Mouse (Mus musculus): ENCODE results near the gene Oscp1. TPM values are rescaled to one million over a fixed set of nuclear protein-coding genes. Genes with fewer than 3 reads are reported as not detected.
"Not testable (repeated sequence)": the region's sequence is repeated elsewhere in the genome, so short reads cannot be mapped to it uniquely, and the experiment has no call there.

Gene Oscp1
- total RNA-seq, 1 experiment from 2014 or later, result 23.7 TPM

DNA sequence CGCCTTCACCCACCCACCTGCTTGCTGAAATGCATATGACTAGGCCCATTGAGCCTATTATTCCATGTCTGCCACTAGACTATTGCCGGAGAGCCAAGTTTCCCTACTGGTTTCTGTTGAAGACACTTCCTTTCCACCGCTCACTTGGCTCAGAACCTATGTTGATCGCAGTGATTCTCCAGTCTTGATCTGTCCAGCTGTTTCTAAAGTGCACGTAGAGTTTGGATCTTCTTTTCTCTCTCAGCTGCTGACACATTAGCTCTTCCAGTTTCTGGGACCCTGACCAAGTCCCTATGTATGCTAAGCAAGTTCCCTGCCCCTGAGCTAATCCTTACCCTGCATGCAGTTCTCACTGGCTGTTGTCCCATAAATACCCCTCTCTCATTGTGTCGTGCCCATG lies 19.5 kb downstream of the Oscp1 start:
- ATAC-seq (ENCODE audit: extremely low read depth, insufficient number of reproducible peaks, low FRiP score, poor library complexity, severe bottlenecking), result no peak

DNA sequence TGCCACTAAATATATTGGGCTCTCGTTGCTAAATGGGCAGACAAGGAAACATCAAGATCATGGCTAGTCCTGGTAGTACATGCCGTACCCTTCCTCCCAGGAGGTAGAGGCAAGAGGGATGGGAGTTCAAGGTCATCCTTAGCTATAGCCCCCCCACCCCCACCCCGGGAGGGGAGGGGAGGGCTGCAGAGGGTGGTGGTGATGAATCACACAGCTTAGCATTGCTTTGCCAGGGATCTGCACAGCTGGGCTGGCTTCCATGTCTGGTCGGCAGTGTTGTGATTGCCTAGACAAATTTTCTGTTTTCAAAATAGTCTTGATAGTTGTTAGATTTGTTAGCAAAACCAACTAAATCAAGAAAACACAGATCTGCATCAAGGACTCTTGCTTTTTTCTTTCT lies 20.9 kb downstream of the Oscp1 start:
- ATAC-seq (ENCODE audit: extremely low read depth, insufficient number of reproducible peaks, low FRiP score, poor library complexity, severe bottlenecking), result no peak

DNA sequence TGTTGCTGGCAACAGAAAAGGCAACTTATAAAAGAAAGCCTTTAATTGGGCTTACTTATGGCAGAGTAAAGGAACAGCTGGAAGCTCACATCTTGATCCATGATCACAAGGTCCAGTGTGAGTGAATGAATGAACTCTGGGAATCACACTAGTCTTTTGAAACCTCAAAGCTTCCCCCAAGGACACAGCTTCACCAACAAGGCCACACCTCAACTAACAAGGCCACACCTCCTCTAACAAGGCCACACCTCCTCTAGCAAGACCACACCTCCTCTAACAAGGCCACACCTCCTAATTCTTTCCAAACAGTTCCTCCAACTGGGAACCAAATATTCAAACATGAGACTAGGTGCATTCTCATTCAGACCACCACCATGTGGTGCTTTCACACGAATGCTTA lies 23.2 kb downstream of the Oscp1 start:
- no peak for ATAC-seq (ENCODE audit: extremely low read depth, insufficient number of reproducible peaks, low FRiP score, poor library complexity, severe bottlenecking)

DNA sequence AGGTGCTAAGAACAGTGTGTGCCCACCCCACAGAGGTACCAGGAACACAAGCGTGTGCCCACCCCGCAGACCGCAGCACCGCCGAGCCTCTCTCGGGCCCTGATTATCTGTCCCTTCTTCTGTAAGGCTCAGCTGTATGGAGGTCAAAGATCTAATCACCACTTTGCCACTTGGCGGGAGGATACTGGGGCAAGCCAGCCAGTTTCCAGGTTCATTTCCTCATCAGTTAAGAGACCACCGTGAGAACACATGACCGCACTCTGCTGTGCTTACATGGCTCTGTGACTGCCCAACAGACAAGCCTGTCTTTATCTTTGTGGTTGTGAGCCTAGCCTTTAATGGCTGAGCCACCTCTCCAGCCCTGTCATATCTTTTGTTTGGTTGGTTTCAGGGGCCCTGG lies 24.7 kb downstream of the Oscp1 start:
- ATAC-seq (ENCODE audit: extremely low read depth, insufficient number of reproducible peaks, low FRiP score, poor library complexity, severe bottlenecking), result no peak

- ATAC-seq (ENCODE audit: extremely low read depth, insufficient number of reproducible peaks, low FRiP score, poor library complexity, severe bottlenecking), result no peak
Observed at GRCm38 (mm10) chr4:126084382-126084781, 26.0 kb downstream of the Oscp1 start.

GRCm38 (mm10) chr4:126085996-126086576 lies 27.7 kb downstream of the Oscp1 start:
- peak; percentile 98 for ATAC-seq (ENCODE audit: extremely low read depth, insufficient number of reproducible peaks, low FRiP score, poor library complexity, severe bottlenecking)

GRCm38 (mm10) chr4:126090101-126090847 lies 31.9 kb downstream of the Oscp1 start:
- no peak for ATAC-seq (ENCODE audit: extremely low read depth, insufficient number of reproducible peaks, low FRiP score, poor library complexity, severe bottlenecking)

GRCm38 (mm10) chr4:126090848-126091124 lies 32.4 kb downstream of the Oscp1 start:
- ATAC-seq (ENCODE audit: extremely low read depth, insufficient number of reproducible peaks, low FRiP score, poor library complexity, severe bottlenecking), result no peak

DNA sequence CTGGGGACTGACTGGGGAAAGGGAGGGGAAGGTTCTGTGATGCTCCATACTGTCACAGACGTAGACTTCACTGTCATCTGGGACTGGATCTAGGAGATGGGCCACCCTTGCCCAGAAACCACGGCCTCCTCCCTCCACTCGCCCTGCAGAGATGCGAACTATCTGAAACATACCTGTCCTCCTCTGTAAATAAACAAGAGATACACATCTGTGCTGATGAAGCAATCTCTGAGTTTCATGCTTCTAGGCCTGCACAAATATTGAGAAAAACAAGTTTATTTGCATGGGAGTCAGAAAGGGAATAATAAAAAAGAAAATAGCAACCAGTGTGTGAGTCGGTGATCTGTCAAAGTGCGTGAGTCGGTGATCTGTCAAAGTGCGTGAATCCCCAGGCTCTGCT lies 33.5 kb downstream of the Oscp1 start:
- no peak for ATAC-seq (ENCODE audit: extremely low read depth, insufficient number of reproducible peaks, low FRiP score, poor library complexity, severe bottlenecking)

DNA sequence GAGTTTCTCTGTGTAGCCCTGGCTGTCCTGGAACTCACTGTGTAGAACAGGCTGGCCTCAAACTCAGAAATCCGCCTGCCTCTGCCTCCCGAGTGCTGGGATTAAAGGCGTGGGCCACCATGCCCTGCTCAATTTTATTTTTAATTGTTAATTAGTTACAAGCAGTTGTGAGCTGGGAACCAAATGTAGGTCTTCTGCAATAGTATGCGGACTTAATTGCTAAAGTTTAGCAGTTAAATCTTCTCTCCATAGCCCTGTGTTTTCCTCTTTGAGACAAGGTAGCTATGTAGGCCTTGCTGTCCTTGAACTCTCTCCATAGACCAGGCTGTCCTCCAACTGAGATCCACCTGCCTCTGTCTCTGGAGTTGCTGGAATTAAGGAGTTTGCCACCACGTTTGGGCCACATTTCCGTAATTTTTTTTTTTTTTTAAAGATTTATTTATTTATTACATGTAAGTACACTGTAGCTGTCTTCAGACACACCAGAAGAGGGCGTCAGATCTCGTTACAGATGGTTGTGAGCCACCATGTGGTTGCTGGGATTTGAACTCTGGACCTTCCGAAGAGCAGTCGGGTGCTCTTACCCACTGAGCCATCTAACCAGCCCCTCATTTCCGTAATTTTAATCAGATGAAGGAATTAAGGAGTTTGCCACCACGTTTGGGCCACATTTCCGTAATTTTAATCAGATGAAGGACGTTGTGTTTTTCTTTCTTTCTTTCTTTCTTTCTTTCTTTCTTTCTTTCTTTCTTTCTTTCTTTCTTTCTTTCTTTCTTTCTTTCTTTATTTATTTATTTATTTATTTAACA lies 37.5 kb downstream of the Oscp1 start:
- ATAC-seq (ENCODE audit: extremely low read depth, insufficient number of reproducible peaks, low FRiP score, poor library complexity, severe bottlenecking), result not testable (repeated sequence)

- peak; percentile 100 for ATAC-seq (ENCODE audit: extremely low read depth, insufficient number of reproducible peaks, low FRiP score, poor library complexity, severe bottlenecking)
Observed at GRCm38 (mm10) chr4:126096464-126097111, 38.2 kb downstream of the Oscp1 start, which contains the start of gene Lsm10. Lsm10 (plus strand) TSS chr4:126096623.

GRCm38 (mm10) chr4:126097711-126098253 lies 39.4 kb downstream of the Oscp1 start:
- no peak for ATAC-seq (ENCODE audit: extremely low read depth, insufficient number of reproducible peaks, low FRiP score, poor library complexity, severe bottlenecking)

DNA sequence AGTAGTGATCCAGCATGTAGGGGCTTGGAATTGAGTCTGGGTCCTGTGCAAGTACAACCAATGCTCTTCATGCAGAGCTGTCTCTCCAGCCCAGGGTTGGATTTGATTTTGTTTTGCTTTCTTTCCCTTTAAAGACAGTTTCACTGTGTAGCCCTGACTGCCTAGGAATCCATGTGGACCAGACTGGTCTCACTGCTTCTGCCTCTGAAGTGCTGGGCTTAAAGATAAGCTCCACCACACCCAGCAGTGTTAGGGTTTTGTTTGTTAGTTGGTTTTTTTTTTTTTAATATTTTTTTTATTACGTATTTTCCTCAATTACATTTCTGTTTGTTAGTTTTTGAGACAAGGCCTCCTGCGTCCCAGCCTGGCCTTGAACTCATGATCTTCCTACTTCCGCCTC lies 41.0 kb downstream of the Oscp1 start:
- ATAC-seq (ENCODE audit: extremely low read depth, insufficient number of reproducible peaks, low FRiP score, poor library complexity, severe bottlenecking), result no peak

- no peak for ATAC-seq (ENCODE audit: extremely low read depth, insufficient number of reproducible peaks, low FRiP score, poor library complexity, severe bottlenecking)
Observed at GRCm38 (mm10) chr4:126100764-126101163, 42.4 kb downstream of the Oscp1 start.

GRCm38 (mm10) chr4:126102061-126102841 lies 43.9 kb downstream of the Oscp1 start:
- ATAC-seq (ENCODE audit: extremely low read depth, insufficient number of reproducible peaks, low FRiP score, poor library complexity, severe bottlenecking), result no peak

GRCm38 (mm10) chr4:126103057-126103581 lies 44.8 kb downstream of the Oscp1 start:
- ATAC-seq (ENCODE audit: extremely low read depth, insufficient number of reproducible peaks, low FRiP score, poor library complexity, severe bottlenecking), result peak; percentile 74

- ATAC-seq (ENCODE audit: extremely low read depth, insufficient number of reproducible peaks, low FRiP score, poor library complexity, severe bottlenecking), result peak; percentile 90
Observed at GRCm38 (mm10) chr4:126103590-126104068, 45.3 kb downstream of the Oscp1 start, which contains the start of gene Stk40. Stk40 (plus strand) TSS chr4:126103957.

Measured in neutrophil, adult 5-6 weeks (primary cell).